Mouse (Mus musculus) small intestine, adult 2 months (tissue): ENCODE data around the gene Atp8a1.

Experiments used
- CTCF ChIP-seq: fragments of 200-500 bp; IDR thresholded peaks from 2 replicates; pipeline ENCODE4 v1.5.1; 2012; ENCODE audit warnings: low read depth, mild to moderate bottlenecking, control low read depth, inconsistent platforms, low read length, moderate library complexity, mixed read lengths; ENCODE audit not compliant: insufficient replicate concordance, insufficient read length; ENCODE audit errors: extremely low read depth
- POLR2A ChIP-seq: fragments of 200-500 bp; IDR thresholded peaks from 2 replicates; pipeline ENCODE4 v1.6.1; 2012; ENCODE audit warnings: low read depth, mild to moderate bottlenecking, control low read depth, inconsistent platforms, low read length, moderate library complexity

DNA sequence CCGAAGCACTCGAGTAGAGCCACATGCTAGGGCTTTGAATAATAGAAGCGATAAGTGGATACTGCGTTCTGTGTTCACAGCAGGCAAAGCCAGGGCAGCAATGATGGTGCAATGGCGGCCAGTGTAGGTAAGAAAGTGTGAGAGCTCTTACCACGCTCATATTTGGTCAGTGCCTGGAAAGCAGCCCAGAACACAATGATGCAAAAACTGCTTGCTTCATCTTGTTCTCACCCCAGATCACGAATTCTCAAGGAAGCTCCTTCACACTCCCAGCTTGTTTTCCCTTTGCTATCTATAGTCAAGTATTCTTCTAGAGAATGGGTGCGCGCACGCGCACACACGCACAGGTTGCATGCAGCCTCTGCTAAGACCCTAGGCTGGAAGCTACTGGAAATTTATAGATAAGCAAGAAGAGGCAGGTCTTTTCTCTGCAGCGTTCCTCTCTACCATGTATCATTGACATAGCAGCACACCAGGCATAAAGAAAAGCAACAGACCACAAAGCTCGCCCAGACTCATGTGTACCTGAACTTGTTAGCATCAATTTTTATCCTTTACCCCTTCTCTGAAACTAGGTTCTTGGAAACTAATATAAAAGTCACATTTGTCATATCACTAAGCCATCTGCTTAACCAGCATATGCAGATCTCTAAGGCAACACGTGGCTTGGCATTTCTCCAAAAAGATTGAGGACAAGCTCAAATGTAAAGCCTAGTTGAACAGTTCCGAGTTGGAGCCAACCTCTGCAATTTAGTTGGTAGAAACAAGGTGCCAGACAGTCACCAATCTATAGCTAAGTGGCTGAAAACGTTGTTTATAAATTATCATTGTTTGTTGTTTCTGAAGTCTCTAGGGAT, 44.8 kb downstream of the Atp8a1 start:
- TF ChIP-seq CTCF = no peak
- no peak for TF ChIP-seq POLR2A
